Mouse (Mus musculus): ENCODE measurements around the gene Il7r.
"Not testable (repeated sequence)": the region's sequence is repeated elsewhere in the genome, so short reads cannot be mapped to it uniquely, and the experiment has no call there.

Il7r gene

DNA sequence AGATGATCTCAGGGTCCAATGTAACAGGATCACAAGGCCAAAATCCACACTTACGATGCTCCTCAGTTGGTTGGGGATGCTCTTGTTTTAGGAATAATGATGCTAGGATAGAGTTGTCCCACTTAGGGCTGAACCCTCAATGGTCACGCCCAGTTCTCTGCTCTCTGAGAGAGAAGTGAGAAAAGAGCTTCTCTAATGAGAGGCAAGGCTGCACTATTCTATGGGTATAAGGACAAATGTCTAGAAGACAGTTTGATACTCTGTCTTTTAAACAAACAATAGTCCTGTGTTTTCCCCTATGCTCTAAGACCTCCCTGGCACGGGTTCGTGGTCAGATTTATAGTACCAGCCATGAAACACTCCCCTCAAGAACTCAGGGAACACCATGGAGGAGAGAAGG is at the start of gene Il7r:
TSS of gene Il7r (minus strand) at position 101 of the 400 bp plus-strand sequence.
- in situ Hi-C loops (cut with MboI; ENCODE audit: low pct_unique_long_range_greater_than_20kb in 1 of 2, low sequenced_read_pairs in 2 of 2, unreplicated experiment in 1 of 2) = no loop called here

- in situ Hi-C loops (cut with MboI; ENCODE audit: low pct_unique_long_range_greater_than_20kb in 1 of 2, low sequenced_read_pairs in 2 of 2, unreplicated experiment in 1 of 2) = no loop called here
These were observed 47.3 kb upstream of the Il7r start for GRCm38 (mm10) chr15:9577303-9577702.

- in situ Hi-C loops (cut with MboI; ENCODE audit: low pct_unique_long_range_greater_than_20kb in 1 of 2, low sequenced_read_pairs in 2 of 2, unreplicated experiment in 1 of 2) = no loop called here
These were observed 44.8 kb upstream of the Il7r start for GRCm38 (mm10) chr15:9574796-9575195.

DNA sequence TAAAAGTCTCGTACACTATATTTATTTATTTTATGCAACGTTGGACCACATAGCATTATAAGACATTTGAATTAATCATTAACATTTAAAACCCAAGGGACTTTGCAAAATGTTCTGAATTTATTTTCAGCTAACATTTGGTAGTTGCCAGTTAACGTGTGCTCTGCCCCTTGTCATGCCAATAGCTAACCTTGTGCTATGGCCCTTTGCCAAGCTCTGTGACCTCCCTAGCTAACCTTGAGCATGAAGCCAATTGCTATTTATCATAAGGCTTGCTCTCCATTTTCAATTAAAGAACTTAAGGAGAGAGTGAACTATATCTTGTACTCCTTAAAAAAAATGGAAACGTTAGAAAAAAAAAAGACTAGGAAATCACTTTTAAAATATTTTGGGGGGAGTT is 43.4 kb upstream of the Il7r start:
- in situ Hi-C loops (cut with MboI; ENCODE audit: low pct_unique_long_range_greater_than_20kb in 1 of 2, low sequenced_read_pairs in 2 of 2, unreplicated experiment in 1 of 2) = no loop called here

- in situ Hi-C loops (cut with MboI; ENCODE audit: low pct_unique_long_range_greater_than_20kb in 1 of 2, low sequenced_read_pairs in 2 of 2, unreplicated experiment in 1 of 2) = no loop called here
These were observed 42.7 kb upstream of the Il7r start for GRCm38 (mm10) chr15:9572664-9573063.

- in situ Hi-C loops (cut with MboI; ENCODE audit: low pct_unique_long_range_greater_than_20kb in 1 of 2, low sequenced_read_pairs in 2 of 2, unreplicated experiment in 1 of 2) = no loop called here
These were observed 41.9 kb upstream of the Il7r start for GRCm38 (mm10) chr15:9571896-9572295.

DNA sequence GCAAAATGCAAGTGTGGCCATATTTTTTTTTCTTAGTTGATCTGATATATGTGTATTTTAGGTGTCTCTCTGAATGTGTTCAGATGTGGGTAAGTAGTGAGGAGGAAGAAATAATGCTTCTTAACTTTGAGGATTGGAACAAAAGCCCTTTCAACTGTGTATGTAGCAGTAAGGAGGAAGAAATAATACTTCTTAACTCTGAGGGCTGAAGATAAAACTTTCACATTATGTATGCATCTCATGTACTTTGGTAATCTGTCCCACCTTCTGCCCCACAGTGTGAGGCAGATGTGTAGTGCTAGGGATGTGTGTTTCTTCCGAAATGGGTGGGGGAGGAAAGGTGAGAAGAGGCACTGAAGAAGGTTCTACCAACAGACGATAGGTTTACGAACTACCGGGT is 37.3 kb upstream of the Il7r start:
- in situ Hi-C loops (cut with MboI; ENCODE audit: low pct_unique_long_range_greater_than_20kb in 1 of 2, low sequenced_read_pairs in 2 of 2, unreplicated experiment in 1 of 2) = no loop called here

- in situ Hi-C loops (cut with MboI; ENCODE audit: low pct_unique_long_range_greater_than_20kb in 1 of 2, low sequenced_read_pairs in 2 of 2, unreplicated experiment in 1 of 2) = no loop called here
These were observed 35.4 kb upstream of the Il7r start for GRCm38 (mm10) chr15:9565396-9565795.

- in situ Hi-C loops (cut with MboI; ENCODE audit: low pct_unique_long_range_greater_than_20kb in 1 of 2, low sequenced_read_pairs in 2 of 2, unreplicated experiment in 1 of 2) = no loop called here
These were observed 34.2 kb upstream of the Il7r start for GRCm38 (mm10) chr15:9564156-9564555.

DNA sequence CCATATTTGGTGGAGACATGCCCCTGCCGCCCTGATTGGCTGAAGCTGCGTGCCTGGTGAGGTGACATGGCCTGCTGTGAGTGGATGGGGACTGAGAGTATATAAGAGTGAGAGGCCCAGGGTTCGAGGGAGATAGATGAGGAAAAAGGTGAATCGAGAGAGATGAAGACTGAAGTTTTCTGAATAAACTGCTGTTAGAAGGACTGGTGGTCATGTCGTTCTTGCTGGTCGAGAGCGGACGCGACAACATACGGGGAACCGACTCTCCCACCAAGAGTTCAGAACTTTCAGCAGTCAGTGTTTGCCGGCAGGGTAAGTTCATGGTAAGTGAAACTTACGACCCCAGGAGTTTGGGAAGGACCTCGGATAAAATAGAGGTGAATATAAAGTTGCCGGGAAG is 27.3 kb upstream of the Il7r start:
- in situ Hi-C loops (cut with MboI; ENCODE audit: low pct_unique_long_range_greater_than_20kb in 1 of 2, low sequenced_read_pairs in 2 of 2, unreplicated experiment in 1 of 2) = not testable (repeated sequence)

GRCm38 (mm10) chr15:9548951-9549350 is 19.0 kb upstream of the Il7r start:
- in situ Hi-C loops (cut with MboI; ENCODE audit: low pct_unique_long_range_greater_than_20kb in 1 of 2, low sequenced_read_pairs in 2 of 2, unreplicated experiment in 1 of 2) = no loop called here

GRCm38 (mm10) chr15:9535200-9535599 is 5.2 kb upstream of the Il7r start:
- in situ Hi-C loops (cut with MboI; ENCODE audit: low pct_unique_long_range_greater_than_20kb in 1 of 2, low sequenced_read_pairs in 2 of 2, unreplicated experiment in 1 of 2) = no loop called here

- in situ Hi-C loops (cut with MboI; ENCODE audit: low pct_unique_long_range_greater_than_20kb in 1 of 2, low sequenced_read_pairs in 2 of 2, unreplicated experiment in 1 of 2) = no loop called here
These were observed 3.5 kb upstream of the Il7r start for GRCm38 (mm10) chr15:9533356-9533902.

- in situ Hi-C loops (cut with MboI; ENCODE audit: low pct_unique_long_range_greater_than_20kb in 1 of 2, low sequenced_read_pairs in 2 of 2, unreplicated experiment in 1 of 2) = no loop called here
These were observed 330 bp downstream of the Il7r start for GRCm38 (mm10) chr15:9529646-9530045.

GRCm38 (mm10) chr15:9528186-9528935 is 1.6 kb downstream of the Il7r start:
- in situ Hi-C loops (cut with MboI; ENCODE audit: low pct_unique_long_range_greater_than_20kb in 1 of 2, low sequenced_read_pairs in 2 of 2, unreplicated experiment in 1 of 2) = no loop called here

GRCm38 (mm10) chr15:9526412-9526811 is 3.6 kb downstream of the Il7r start:
- in situ Hi-C loops (cut with MboI; ENCODE audit: low pct_unique_long_range_greater_than_20kb in 1 of 2, low sequenced_read_pairs in 2 of 2, unreplicated experiment in 1 of 2) = no loop called here

- in situ Hi-C loops (cut with MboI; ENCODE audit: low pct_unique_long_range_greater_than_20kb in 1 of 2, low sequenced_read_pairs in 2 of 2, unreplicated experiment in 1 of 2) = no loop called here
These were observed 5.1 kb downstream of the Il7r start for GRCm38 (mm10) chr15:9524907-9525306.

- in situ Hi-C loops (cut with MboI; ENCODE audit: low pct_unique_long_range_greater_than_20kb in 1 of 2, low sequenced_read_pairs in 2 of 2, unreplicated experiment in 1 of 2) = no loop called here
These were observed 6.0 kb downstream of the Il7r start for GRCm38 (mm10) chr15:9523956-9524355.

DNA sequence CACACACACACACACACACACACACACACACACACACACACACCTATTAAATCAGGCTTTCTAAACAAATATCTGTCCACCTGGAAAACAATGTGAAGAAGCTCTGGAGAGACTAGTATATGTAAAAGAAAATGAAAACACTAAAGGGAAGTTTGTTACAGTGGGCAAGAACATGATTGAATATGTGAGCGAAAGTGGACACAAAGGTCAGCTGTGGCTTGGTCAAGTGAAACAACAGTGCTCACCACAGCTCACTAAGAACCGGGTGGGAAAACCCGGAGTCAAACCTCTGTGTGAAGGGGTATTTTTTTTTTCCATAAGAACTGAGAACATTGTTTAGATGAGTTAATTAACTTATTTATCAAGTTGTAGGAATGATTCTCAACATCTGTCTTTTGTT is 6.9 kb downstream of the Il7r start:
- in situ Hi-C loops (cut with MboI; ENCODE audit: low pct_unique_long_range_greater_than_20kb in 1 of 2, low sequenced_read_pairs in 2 of 2, unreplicated experiment in 1 of 2) = no loop called here

DNA sequence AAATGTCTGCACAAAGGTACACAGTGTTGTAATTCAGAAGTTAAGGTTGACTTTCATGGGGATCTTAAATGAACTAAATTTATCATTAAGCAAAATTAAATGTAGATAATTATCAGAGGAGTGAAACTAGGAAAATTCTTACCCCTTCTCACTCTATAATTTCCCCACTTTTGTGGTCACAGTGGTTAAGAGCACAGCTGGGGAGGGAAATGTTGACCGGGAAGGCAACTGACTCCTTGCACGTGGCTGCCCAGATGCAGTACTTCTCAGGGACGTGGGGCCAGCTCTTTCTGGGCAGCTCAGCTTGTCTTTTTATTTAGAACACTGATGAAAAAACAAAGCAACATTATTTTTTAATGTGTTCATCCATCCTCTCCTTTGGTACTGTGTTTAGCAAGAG is 37.9 kb downstream of the Il7r start:
- in situ Hi-C loops (cut with MboI; ENCODE audit: low pct_unique_long_range_greater_than_20kb in 1 of 2, low sequenced_read_pairs in 2 of 2, unreplicated experiment in 1 of 2) = no loop called here
